Mouse (Mus musculus): ENCODE results near the gene Tagap. TPM values are rescaled to one million over a fixed set of nuclear protein-coding genes. Genes with fewer than 3 reads are reported as not detected.

Tagap gene
- total RNA-seq, 1 experiment, result 2.7 TPM

DNA sequence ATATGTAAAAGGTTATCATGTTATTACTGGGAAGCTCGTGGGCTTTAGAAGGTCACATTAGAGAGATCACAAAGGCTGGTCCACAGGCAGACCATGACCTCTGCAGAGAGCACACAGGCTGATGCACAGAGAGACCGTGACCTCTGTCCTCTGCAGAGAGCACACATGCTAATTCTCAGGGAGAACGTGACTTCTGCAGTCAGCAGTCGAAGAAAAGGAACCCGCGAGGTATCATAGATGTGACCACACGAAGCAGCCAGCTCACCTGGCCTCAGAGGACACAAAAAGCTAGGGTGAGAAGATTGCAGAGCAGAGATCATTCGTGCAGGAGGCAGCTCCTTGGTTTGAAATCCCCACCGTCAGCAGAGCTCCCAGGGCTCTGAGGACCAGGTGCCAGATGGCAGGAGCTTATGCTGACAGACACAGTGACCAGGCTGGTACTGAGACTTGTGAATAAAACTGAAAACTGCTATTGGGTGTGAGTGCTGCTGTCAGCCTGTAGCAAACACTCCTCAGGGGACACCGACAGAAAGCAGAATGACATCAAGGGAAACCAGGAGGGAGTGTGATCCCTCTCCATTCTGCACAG lies 29.7 kb upstream of the Tagap start:
- H3K36me3 ChIP-seq (ENCODE audit: control insufficient read depth, insufficient read depth, low read length, poor library complexity, severe bottlenecking), result no peaks in the 10 kb centered on the region
- DNase-seq (ENCODE audit: low read depth, low spot score), result no peak
- TF ChIP-seq CHD2 (IDR thresholded peaks at IDR 0.05; ENCODE audit: low read depth, low read length) (no peak), HCFC1 (IDR thresholded peaks at IDR 0.05; ENCODE audit: borderline replicate concordance, insufficient read depth, low read length) (no peak), ZNF384 (IDR thresholded peaks at IDR 0.05; ENCODE audit: low read depth, low read length) (no peak), MAFK (IDR thresholded peaks at IDR 0.05; ENCODE audit: insufficient read depth, low read depth, low read length) (no peak), ZC3H11A (IDR thresholded peaks at IDR 0.05; ENCODE audit: borderline replicate concordance, low read depth, low read length) (no peak)

DNA sequence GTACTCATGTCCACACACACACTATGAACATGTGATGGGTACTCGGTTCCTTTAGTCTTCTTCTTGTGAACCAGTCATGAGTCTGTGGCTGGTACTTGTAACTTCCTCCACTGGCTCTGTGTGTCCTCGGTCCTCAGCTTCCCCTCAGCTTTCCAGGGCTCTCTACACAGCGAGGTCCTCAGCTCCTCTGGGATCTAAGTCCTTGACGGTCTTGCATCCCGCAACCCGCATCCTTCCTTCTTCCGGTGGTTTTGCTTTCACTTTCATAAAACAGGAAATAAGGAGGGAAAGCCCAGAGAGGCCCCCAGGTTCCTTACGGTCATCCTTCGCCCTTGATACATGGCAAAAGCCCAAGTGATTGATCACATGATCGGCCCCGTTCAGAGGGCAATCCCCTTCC lies 28.7 kb upstream of the Tagap start:
- Histone ChIP-seq H3K27ac (ENCODE audit: insufficient read depth, low read depth, low read length, poor library complexity, severe bottlenecking) (no peak overlapping the region), H3K9ac (ENCODE audit: insufficient read depth, low read depth, low read length, poor library complexity, severe bottlenecking) (no peak overlapping the region), H3K4me1 (ENCODE audit: control insufficient read depth in 2 of 2, insufficient read depth in 2 of 2, low read length in 2 of 2, poor library complexity in 1 of 2) (no peaks in the 10 kb centered on the region), H3K36me3 (ENCODE audit: control insufficient read depth, insufficient read depth, low read length, poor library complexity, severe bottlenecking) (no peaks in the 10 kb centered on the region), H3K4me3 (ENCODE audit: insufficient read depth in 1 of 2, low read depth in 1 of 2, low read length in 2 of 2, poor library complexity in 1 of 2, severe bottlenecking in 1 of 2) (no peak overlapping the region), H3K9me3 (ENCODE audit: control insufficient read depth, insufficient read depth, low read depth, low read length) (no peaks in the 10 kb centered on the region)
- in situ Hi-C loops (cut with MboI; ENCODE audit: low sequenced_read_pairs in 2 of 2, unreplicated experiment in 2 of 2), result no loop called here
- DNase-seq (ENCODE audit: low read depth, low spot score), result no peak
- TF ChIP-seq MAFK (IDR thresholded peaks at IDR 0.05; ENCODE audit: insufficient read depth, low read depth, low read length) (no peak), HCFC1 (IDR thresholded peaks at IDR 0.05; ENCODE audit: borderline replicate concordance, insufficient read depth, low read length) (no peak), CHD2 (IDR thresholded peaks at IDR 0.05; ENCODE audit: low read depth, low read length) (no peak), ZC3H11A (IDR thresholded peaks at IDR 0.05; ENCODE audit: borderline replicate concordance, low read depth, low read length) (no peak), ZNF384 (IDR thresholded peaks at IDR 0.05; ENCODE audit: low read depth, low read length) (no peak)

More for the DNA sequence above, 29.7 kb upstream of the Tagap start:
- Histone ChIP-seq H3K4me3 (ENCODE audit: insufficient read depth in 1 of 2, low read depth in 1 of 2, low read length in 2 of 2, poor library complexity in 1 of 2, severe bottlenecking in 1 of 2) (no peak overlapping the region), H3K4me1 (ENCODE audit: control insufficient read depth in 2 of 2, insufficient read depth in 2 of 2, low read length in 2 of 2, poor library complexity in 1 of 2) (no peaks in the 10 kb centered on the region), H3K27ac (ENCODE audit: insufficient read depth, low read depth, low read length, poor library complexity, severe bottlenecking) (no peak overlapping the region), H3K9ac (ENCODE audit: insufficient read depth, low read depth, low read length, poor library complexity, severe bottlenecking) (no peak overlapping the region), H3K9me3 (ENCODE audit: control insufficient read depth, insufficient read depth, low read depth, low read length) (no peaks in the 10 kb centered on the region)
- in situ Hi-C loops (cut with MboI; ENCODE audit: low sequenced_read_pairs in 2 of 2, unreplicated experiment in 2 of 2), result no loop called here

DNA sequence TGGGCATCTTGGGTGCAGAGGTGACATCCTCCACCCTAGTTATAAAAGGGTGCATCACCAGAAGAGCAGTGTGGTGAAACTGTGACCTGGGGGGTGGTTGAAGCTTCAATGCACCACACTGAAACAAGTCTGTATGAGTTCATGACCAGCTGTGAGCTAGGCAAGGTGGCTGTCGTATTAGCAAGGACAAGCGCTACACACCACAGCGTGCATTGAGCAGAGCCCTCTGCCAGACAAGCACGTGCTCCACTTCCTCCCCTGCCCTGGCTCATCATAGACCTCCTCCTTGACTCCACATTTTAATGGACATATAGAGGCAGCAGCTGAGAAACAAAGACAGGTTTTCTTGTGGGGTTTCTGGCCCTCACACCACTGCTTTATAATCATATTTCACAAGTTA lies 28.0 kb upstream of the Tagap start:
- DNase-seq (ENCODE audit: low read depth, low spot score), result no peak
- Histone ChIP-seq H3K9me3 (ENCODE audit: control insufficient read depth, insufficient read depth, low read depth, low read length) (no peaks in the 10 kb centered on the region), H3K36me3 (ENCODE audit: control insufficient read depth, insufficient read depth, low read length, poor library complexity, severe bottlenecking) (no peaks in the 10 kb centered on the region), H3K4me1 (ENCODE audit: control insufficient read depth in 2 of 2, insufficient read depth in 2 of 2, low read length in 2 of 2, poor library complexity in 1 of 2) (no peaks in the 10 kb centered on the region), H3K9ac (ENCODE audit: insufficient read depth, low read depth, low read length, poor library complexity, severe bottlenecking) (no peak overlapping the region), H3K4me3 (ENCODE audit: insufficient read depth in 1 of 2, low read depth in 1 of 2, low read length in 2 of 2, poor library complexity in 1 of 2, severe bottlenecking in 1 of 2) (no peak overlapping the region), H3K27ac (ENCODE audit: insufficient read depth, low read depth, low read length, poor library complexity, severe bottlenecking) (no peak overlapping the region)
- TF ChIP-seq HCFC1 (IDR thresholded peaks at IDR 0.05; ENCODE audit: borderline replicate concordance, insufficient read depth, low read length) (no peak), ZC3H11A (IDR thresholded peaks at IDR 0.05; ENCODE audit: borderline replicate concordance, low read depth, low read length) (no peak), CHD2 (IDR thresholded peaks at IDR 0.05; ENCODE audit: low read depth, low read length) (no peak), ZNF384 (IDR thresholded peaks at IDR 0.05; ENCODE audit: low read depth, low read length) (no peak), MAFK (IDR thresholded peaks at IDR 0.05; ENCODE audit: insufficient read depth, low read depth, low read length) (no peak)
- in situ Hi-C loops (cut with MboI; ENCODE audit: low sequenced_read_pairs in 2 of 2, unreplicated experiment in 2 of 2), result no loop called here

DNA sequence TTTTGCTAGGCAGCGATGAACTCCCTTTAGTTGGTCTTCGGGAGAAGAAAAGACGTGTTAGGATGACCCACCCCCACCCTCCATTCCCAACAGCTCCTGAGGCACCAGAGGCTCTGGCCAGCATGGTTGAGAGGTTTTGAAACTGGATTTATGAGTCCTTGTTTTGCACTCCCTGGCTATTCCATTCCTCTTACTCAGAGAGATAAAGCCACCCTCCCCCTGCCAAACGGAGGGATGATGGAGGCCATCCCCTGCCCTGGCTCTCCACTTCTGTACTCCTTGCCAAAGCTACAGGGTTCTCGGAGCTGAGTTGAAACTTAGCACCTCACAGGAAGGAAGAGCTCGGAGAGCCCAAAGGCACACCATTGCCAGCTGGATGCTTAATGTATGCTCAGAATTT lies 26.6 kb upstream of the Tagap start:
- H3K36me3 ChIP-seq (ENCODE audit: control insufficient read depth, insufficient read depth, low read length, poor library complexity, severe bottlenecking), result no peaks in the 10 kb centered on the region
- H3K4me1 ChIP-seq (ENCODE audit: control insufficient read depth in 2 of 2, insufficient read depth in 2 of 2, low read length in 2 of 2, poor library complexity in 1 of 2), result no peaks in the 10 kb centered on the region
- in situ Hi-C loops (cut with MboI; ENCODE audit: low sequenced_read_pairs in 2 of 2, unreplicated experiment in 2 of 2), result no loop called here
- no peaks in the 10 kb centered on the region for H3K9me3 ChIP-seq (ENCODE audit: control insufficient read depth, insufficient read depth, low read depth, low read length)
- H3K27ac ChIP-seq (ENCODE audit: insufficient read depth, low read depth, low read length, poor library complexity, severe bottlenecking), result no peak overlapping the region
- no peak for DNase-seq (ENCODE audit: low read depth, low spot score)
- TF ChIP-seq HCFC1 (IDR thresholded peaks at IDR 0.05; ENCODE audit: borderline replicate concordance, insufficient read depth, low read length) (no peak), ZNF384 (IDR thresholded peaks at IDR 0.05; ENCODE audit: low read depth, low read length) (no peak), MAFK (IDR thresholded peaks at IDR 0.05; ENCODE audit: insufficient read depth, low read depth, low read length) (no peak), ZC3H11A (IDR thresholded peaks at IDR 0.05; ENCODE audit: borderline replicate concordance, low read depth, low read length) (no peak), CHD2 (IDR thresholded peaks at IDR 0.05; ENCODE audit: low read depth, low read length) (no peak)
- H3K9ac ChIP-seq (ENCODE audit: insufficient read depth, low read depth, low read length, poor library complexity, severe bottlenecking), result no peak overlapping the region
- H3K4me3 ChIP-seq (ENCODE audit: insufficient read depth in 1 of 2, low read depth in 1 of 2, low read length in 2 of 2, poor library complexity in 1 of 2, severe bottlenecking in 1 of 2), result no peak overlapping the region

Data from ES-E14 (cell line).